Mouse (Mus musculus): ENCODE data around the gene Plekho1.

The Plekho1 gene

GRCm38 (mm10) chr3:96036796-96037195 lies 41.0 kb upstream of the Plekho1 start:
- TF ChIP-seq NANOG (IDR thresholded peaks at IDR 0.05; ENCODE audit: borderline replicate concordance, low read length) (no peak), POU5F1 (IDR thresholded peaks at IDR 0.05; ENCODE audit: borderline replicate concordance, low read length) (no peak), CTCF (conservative IDR thresholded peaks at IDR 0.05; ENCODE audit: low read length) (no peak)
- Histone ChIP-seq H3K27me3 (ENCODE audit: insufficient read depth, low read length) (no peaks in the 10 kb centered on the region), H3K4me1 (replicated peaks; ENCODE audit: low read depth, low read length) (peaks cover 4% of the 10 kb centered on the region), H3K4me3 (replicated peaks; ENCODE audit: low read length) (no peak overlapping the region), H3K36me3 (ENCODE audit: insufficient read depth, low read length) (peaks cover 3% of the 10 kb centered on the region; the same call in 1 of the 2 replicates), H3K9me3 (ENCODE audit: low read length) (no peaks in the 10 kb centered on the region)

- H3K4me3 ChIP-seq (replicated peaks; ENCODE audit: low read length): no peak overlapping the region
- peaks cover 4% of the 10 kb centered on the region; the same call in 1 of the 2 replicates for H3K36me3 ChIP-seq (ENCODE audit: insufficient read depth, low read length)
- peaks cover 4% of the 10 kb centered on the region for H3K4me1 ChIP-seq (replicated peaks; ENCODE audit: low read depth, low read length)
- no peaks in the 10 kb centered on the region for H3K9me3 ChIP-seq (ENCODE audit: low read length)
- no peaks in the 10 kb centered on the region for H3K27me3 ChIP-seq (ENCODE audit: insufficient read depth, low read length)
- TF ChIP-seq POU5F1 (IDR thresholded peaks at IDR 0.05; ENCODE audit: borderline replicate concordance, low read length) (no peak), CTCF (conservative IDR thresholded peaks at IDR 0.05; ENCODE audit: low read length) (no peak), NANOG (IDR thresholded peaks at IDR 0.05; ENCODE audit: borderline replicate concordance, low read length) (no peak)
These were observed 37.2 kb upstream of the Plekho1 start for GRCm38 (mm10) chr3:96033046-96033445.

- peaks cover 4% of the 10 kb centered on the region for H3K4me1 ChIP-seq (replicated peaks; ENCODE audit: low read depth, low read length)
- no peak for TF ChIP-seq POU5F1 (IDR thresholded peaks at IDR 0.05; ENCODE audit: borderline replicate concordance, low read length)
- TF ChIP-seq NANOG (IDR thresholded peaks at IDR 0.05; ENCODE audit: borderline replicate concordance, low read length): no peak
- no peak for TF ChIP-seq CTCF (conservative IDR thresholded peaks at IDR 0.05; ENCODE audit: low read length)
- no peaks in the 10 kb centered on the region for H3K9me3 ChIP-seq (ENCODE audit: low read length)
These were observed 36.8 kb upstream of the Plekho1 start for GRCm38 (mm10) chr3:96032652-96033017.

GRCm38 (mm10) chr3:96031991-96032651 lies 36.3 kb upstream of the Plekho1 start:
- H3K4me3 ChIP-seq (replicated peaks; ENCODE audit: low read length): no peak overlapping the region
- no peak for TF ChIP-seq POU5F1 (IDR thresholded peaks at IDR 0.05; ENCODE audit: borderline replicate concordance, low read length)
- no peak for TF ChIP-seq CTCF (conservative IDR thresholded peaks at IDR 0.05; ENCODE audit: low read length)
- TF ChIP-seq NANOG (IDR thresholded peaks at IDR 0.05; ENCODE audit: borderline replicate concordance, low read length): no peak
- H3K4me1 ChIP-seq (replicated peaks; ENCODE audit: low read depth, low read length): peaks cover 4% of the 10 kb centered on the region
- peaks cover 4% of the 10 kb centered on the region; the same call in 1 of the 2 replicates for H3K36me3 ChIP-seq (ENCODE audit: insufficient read depth, low read length)
- H3K9me3 ChIP-seq (ENCODE audit: low read length): no peaks in the 10 kb centered on the region
- H3K27me3 ChIP-seq (ENCODE audit: insufficient read depth, low read length): no peaks in the 10 kb centered on the region

More at GRCm38 (mm10) chr3:96032652-96033017, 36.8 kb upstream of the Plekho1 start:
- Histone ChIP-seq H3K27me3 (ENCODE audit: insufficient read depth, low read length) (no peaks in the 10 kb centered on the region), H3K36me3 (ENCODE audit: insufficient read depth, low read length) (peaks cover 4% of the 10 kb centered on the region; the same call in 1 of the 2 replicates), H3K4me3 (replicated peaks; ENCODE audit: low read length) (no peak overlapping the region)

GRCm38 (mm10) chr3:96029766-96030165 lies 34.0 kb upstream of the Plekho1 start:
- Histone ChIP-seq H3K4me1 (replicated peaks; ENCODE audit: low read depth, low read length) (peaks cover 4% of the 10 kb centered on the region), H3K27me3 (ENCODE audit: insufficient read depth, low read length) (no peaks in the 10 kb centered on the region)
- TF ChIP-seq NANOG (IDR thresholded peaks at IDR 0.05; ENCODE audit: borderline replicate concordance, low read length) (no peak), POU5F1 (IDR thresholded peaks at IDR 0.05; ENCODE audit: borderline replicate concordance, low read length) (no peak), CTCF (conservative IDR thresholded peaks at IDR 0.05; ENCODE audit: low read length) (no peak)

GRCm38 (mm10) chr3:96029336-96029735 lies 33.5 kb upstream of the Plekho1 start:
- H3K4me1 ChIP-seq (replicated peaks; ENCODE audit: low read depth, low read length): peaks cover 4% of the 10 kb centered on the region
- TF ChIP-seq POU5F1 (IDR thresholded peaks at IDR 0.05; ENCODE audit: borderline replicate concordance, low read length) (no peak), CTCF (conservative IDR thresholded peaks at IDR 0.05; ENCODE audit: low read length) (no peak), NANOG (IDR thresholded peaks at IDR 0.05; ENCODE audit: borderline replicate concordance, low read length) (no peak)
- H3K36me3 ChIP-seq (ENCODE audit: insufficient read depth, low read length): peaks cover 4% of the 10 kb centered on the region; the same call in 1 of the 2 replicates
- H3K4me3 ChIP-seq (replicated peaks; ENCODE audit: low read length): no peak overlapping the region
- H3K27me3 ChIP-seq (ENCODE audit: insufficient read depth, low read length): no peaks in the 10 kb centered on the region
- no peaks in the 10 kb centered on the region for H3K9me3 ChIP-seq (ENCODE audit: low read length)

More at GRCm38 (mm10) chr3:96029766-96030165, 34.0 kb upstream of the Plekho1 start:
- Histone ChIP-seq H3K36me3 (ENCODE audit: insufficient read depth, low read length) (peaks cover 4% of the 10 kb centered on the region; the same call in 1 of the 2 replicates), H3K9me3 (ENCODE audit: low read length) (no peaks in the 10 kb centered on the region), H3K4me3 (replicated peaks; ENCODE audit: low read length) (no peak overlapping the region)

- Histone ChIP-seq H3K27me3 (ENCODE audit: insufficient read depth, low read length) (no peaks in the 10 kb centered on the region), H3K9me3 (ENCODE audit: low read length) (no peaks in the 10 kb centered on the region), H3K4me3 (replicated peaks; ENCODE audit: low read length) (no peak overlapping the region), H3K4me1 (replicated peaks; ENCODE audit: low read depth, low read length) (no peaks in the 10 kb centered on the region), H3K36me3 (ENCODE audit: insufficient read depth, low read length) (peaks cover 4% of the 10 kb centered on the region; the same call in 1 of the 2 replicates)
- TF ChIP-seq CTCF (conservative IDR thresholded peaks at IDR 0.05; ENCODE audit: low read length): no peak
These were observed 32.1 kb upstream of the Plekho1 start for GRCm38 (mm10) chr3:96027875-96028274.

GRCm38 (mm10) chr3:96027145-96027544 lies 31.3 kb upstream of the Plekho1 start:
- H3K4me1 ChIP-seq (replicated peaks; ENCODE audit: low read depth, low read length): no peaks in the 10 kb centered on the region
- TF ChIP-seq CTCF (conservative IDR thresholded peaks at IDR 0.05; ENCODE audit: low read length): no peak
- TF ChIP-seq NANOG (IDR thresholded peaks at IDR 0.05; ENCODE audit: borderline replicate concordance, low read length): no peak
- H3K9me3 ChIP-seq (ENCODE audit: low read length): no peaks in the 10 kb centered on the region
- no peaks in the 10 kb centered on the region for H3K27me3 ChIP-seq (ENCODE audit: insufficient read depth, low read length)
- H3K4me3 ChIP-seq (replicated peaks; ENCODE audit: low read length): no peak overlapping the region
- peaks cover 4% of the 10 kb centered on the region; the same call in 1 of the 2 replicates for H3K36me3 ChIP-seq (ENCODE audit: insufficient read depth, low read length)

Measured in E14TG2a.4 (cell line).